Mouse (Mus musculus): ENCODE results near the gene Alox12. TPM values are rescaled to one million over a fixed set of nuclear protein-coding genes. Genes with fewer than 3 reads are reported as not detected.
A peak's percentile ranks its signal among the peaks of the same experiment; 100 is the strongest.

The Alox12 gene
- polyA plus RNA-seq, 1 experiment from 2014 or later = 2.5 TPM

MicroRNA genes within 50 kb of the gene (microRNA counts, 519-probe panel; counts per million panel counts)
- 209 counts per million, percentile 61 among the panel's probes with 10 or more counts for microRNA mmu-miR-195
- microRNA mmu-miR-497 = 209 counts per million, percentile 61 among the panel's probes with 10 or more counts

Small RNA genes lying within 50 kb of the gene (microRNA-seq; reads per million reads assigned to microRNA genes)
- 335 reads per million, percentile 69 among the genes with 10 or more reads in this experiment for gene Mir195a
- not detected for gene Mir497
- gene Mir497b = not detected

Other genes starting within 250 kb of the Alox12 start
- gene Acadvl, start 239.9 kb downstream of the Alox12 start, polyA plus RNA-seq (2015; fragmentation: Nextera tagmentation; extraction: Ambion mirVana) = 131 and 140 TPM in 2 replicates
- 4.7 and 5.1 TPM in 2 replicates for gene Dlg4, start 238.4 kb downstream of the Alox12 start, polyA plus RNA-seq (2015; fragmentation: Nextera tagmentation; extraction: Ambion mirVana)
- 0.24 TPM in 1 of 2 replicates, not detected in the other for gene Asgr1, start 201.3 kb downstream of the Alox12 start, polyA plus RNA-seq (2015; fragmentation: Nextera tagmentation; extraction: Ambion mirVana)
- 0.18 TPM in 1 of 2 replicates, not detected in the other for gene Asgr2, start 162.7 kb downstream of the Alox12 start, polyA plus RNA-seq (2015; fragmentation: Nextera tagmentation; extraction: Ambion mirVana)
- gene Mgl2, start 125.0 kb downstream of the Alox12 start, polyA plus RNA-seq (2015; fragmentation: Nextera tagmentation; extraction: Ambion mirVana) = 0.53 and 0.67 TPM in 2 replicates
- gene Clec10a, start 99.2 kb downstream of the Alox12 start, polyA plus RNA-seq (2015; fragmentation: Nextera tagmentation; extraction: Ambion mirVana) = 0.31 and 0.43 TPM in 2 replicates
- gene Slc16a11, start 42.6 kb downstream of the Alox12 start, polyA plus RNA-seq (2015; fragmentation: Nextera tagmentation; extraction: Ambion mirVana) = 0.28 and 0.60 TPM in 2 replicates
- gene Slc16a13, start 34.3 kb downstream of the Alox12 start, polyA plus RNA-seq (2015; fragmentation: Nextera tagmentation; extraction: Ambion mirVana) = 5.0 and 7.1 TPM in 2 replicates
- 17.8 and 18.3 TPM in 2 replicates for gene Bcl6b, start 25.6 kb downstream of the Alox12 start, polyA plus RNA-seq (2015; fragmentation: Nextera tagmentation; extraction: Ambion mirVana)
- gene 0610010K14Rik, start 17.4 kb downstream of the Alox12 start, polyA plus RNA-seq (2015; fragmentation: Nextera tagmentation; extraction: Ambion mirVana) = 125 and 137 TPM in 2 replicates
- gene Gm21988, start 15.5 kb downstream of the Alox12 start, polyA plus RNA-seq (2015; fragmentation: Nextera tagmentation; extraction: Ambion mirVana) = 9.0 and 9.5 TPM in 2 replicates
- gene Rnasek, start 15.5 kb downstream of the Alox12 start, polyA plus RNA-seq (2015; fragmentation: Nextera tagmentation; extraction: Ambion mirVana) = 214 and 235 TPM in 2 replicates
- not detected in 2 replicates for gene Alox12e, start 67.3 kb upstream of the Alox12 start, polyA plus RNA-seq (2015; fragmentation: Nextera tagmentation; extraction: Ambion mirVana)
- 0.05 TPM in 1 of 2 replicates, not detected in the other for gene Alox15, start 96.7 kb upstream of the Alox12 start, polyA plus RNA-seq (2015; fragmentation: Nextera tagmentation; extraction: Ambion mirVana)
- gene Pelp1, start 154.7 kb upstream of the Alox12 start, polyA plus RNA-seq (2015; fragmentation: Nextera tagmentation; extraction: Ambion mirVana) = 23.3 and 23.6 TPM in 2 replicates
- gene Arrb2, start 177.3 kb upstream of the Alox12 start, polyA plus RNA-seq (2015; fragmentation: Nextera tagmentation; extraction: Ambion mirVana) = 11.2 and 13.2 TPM in 2 replicates
- gene Med11, start 196.6 kb upstream of the Alox12 start, polyA plus RNA-seq (2015; fragmentation: Nextera tagmentation; extraction: Ambion mirVana) = 25.5 and 26.2 TPM in 2 replicates
- gene Zmynd15, start 204.1 kb upstream of the Alox12 start, polyA plus RNA-seq (2015; fragmentation: Nextera tagmentation; extraction: Ambion mirVana) = 1.4 and 1.5 TPM in 2 replicates
- 6.8 and 6.9 TPM in 2 replicates for gene Cxcl16, start 204.6 kb upstream of the Alox12 start, polyA plus RNA-seq (2015; fragmentation: Nextera tagmentation; extraction: Ambion mirVana)
- gene Tm4sf5, start 249.9 kb upstream of the Alox12 start, polyA plus RNA-seq (2015; fragmentation: Nextera tagmentation; extraction: Ambion mirVana) = 8.4 and 8.5 TPM in 2 replicates